Mouse (Mus musculus) ES-Bruce4 (cell line): ENCODE data around the gene Slc5a1.

Experiments used
- CTCF ChIP-seq: IDR thresholded peaks from one replicate; pipeline ENCODE4 v1.8.1; 2011; ENCODE audit warnings: low read depth, low read length
- EP300 ChIP-seq: IDR thresholded peaks from 2 replicates; pipeline ENCODE4 v1.6.1; 2011; ENCODE audit warnings: low read depth, low read length; ENCODE audit not compliant: insufficient read depth
- POLR2A ChIP-seq: IDR thresholded peaks from one replicate; pipeline ENCODE4 v1.8.1; 2011; ENCODE audit warnings: low read length; ENCODE audit not compliant: insufficient read depth

DNA sequence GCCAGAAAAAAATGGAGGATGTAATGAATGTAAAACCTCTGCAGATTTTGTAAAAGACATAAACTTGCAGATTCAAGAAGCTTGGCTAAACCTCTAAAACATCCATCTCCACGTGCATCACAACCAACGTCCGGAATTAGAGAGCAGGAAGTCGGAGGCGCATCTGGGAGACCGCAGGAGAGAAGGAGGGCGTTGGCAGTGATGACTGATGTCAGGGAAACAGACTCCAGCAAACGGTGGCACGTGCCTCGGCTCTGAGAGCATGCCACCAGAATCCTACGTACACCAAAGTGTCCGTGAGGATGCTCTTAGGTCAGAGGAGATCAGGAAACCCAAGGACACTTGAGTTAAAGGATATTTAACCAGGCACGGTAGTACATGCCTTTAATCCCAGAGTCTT is 97.7 kb downstream of the Slc5a1 start:
- no peak for TF ChIP-seq CTCF
- no peak for TF ChIP-seq POLR2A
- no peak for TF ChIP-seq EP300
